Mouse (Mus musculus) small intestine, adult 2 months (tissue): ENCODE measurements at regions not wholly inside any gene's neighbourhood (a gene's known extent, or its start where the extent isn't known, plus 50 kb on each side); places are given as distances from the start of the nearest gene placed in this dataset.

ENCODE experiments used
- CTCF ChIP-seq: fragments of 200-500 bp; IDR thresholded peaks from 2 replicates; pipeline ENCODE4 v1.5.1; 2012; ENCODE audit warnings: low read depth, mild to moderate bottlenecking, control low read depth, inconsistent platforms, low read length, moderate library complexity, mixed read lengths; ENCODE audit not compliant: insufficient replicate concordance, insufficient read length; ENCODE audit errors: extremely low read depth
- POLR2A ChIP-seq: fragments of 200-500 bp; IDR thresholded peaks from 2 replicates; pipeline ENCODE4 v1.6.1; 2012; ENCODE audit warnings: low read depth, mild to moderate bottlenecking, control low read depth, inconsistent platforms, low read length, moderate library complexity

DNA sequence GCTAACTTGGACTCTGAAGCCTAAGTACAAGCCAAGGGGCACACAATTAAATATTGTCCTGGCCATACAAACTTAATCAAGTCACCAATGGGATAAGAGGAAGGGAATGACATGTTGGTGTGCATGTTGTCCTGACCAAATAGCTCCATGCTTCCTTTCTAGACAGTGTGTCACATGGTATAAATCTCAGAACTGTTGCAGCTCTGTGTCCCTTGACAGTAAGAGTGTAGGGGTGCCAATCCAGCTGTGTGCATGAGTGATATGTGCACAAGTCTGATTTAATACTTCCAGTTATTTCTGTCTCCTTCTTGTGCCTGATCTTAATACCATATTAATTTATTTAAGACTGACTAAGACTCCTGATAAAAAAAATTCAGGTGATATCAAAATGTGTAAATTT, 72.8 kb upstream of the Rxfp2 start:
- TF ChIP-seq CTCF, result no peak
- TF ChIP-seq POLR2A, result no peak
